Mouse (Mus musculus) limb, embryonic 12.5 days (tissue): ENCODE results near the gene Syt13. TPM values are rescaled to one million over a fixed set of nuclear protein-coding genes. Genes with fewer than 3 reads are reported as not detected.

Experiments used
- polyA plus RNA-seq: library from polyadenylated mRNA; unstranded; fragments of >200 nt; fragmentation: Nextera tagmentation; extraction: Ambion mirVana; gene quantifications from 2 replicates; pipeline ENCODE4 v1.2.1, GENCODE M21; 2016

Syt13 gene
- polyA plus RNA-seq, 1 experiment from 2014 or later = 5.4 TPM

Other genes starting within 250 kb of the Syt13 start
- 6.1 and 7.2 TPM in 2 replicates for gene Prdm11, start 131.1 kb downstream of the Syt13 start, polyA plus RNA-seq